Mouse (Mus musculus) spleen, adult 2 months (tissue): ENCODE data around the gene Cacna1c. TPM values are rescaled to one million over a fixed set of nuclear protein-coding genes. Genes with fewer than 3 reads are reported as not detected.

Source experiments
- DNase-seq, 2 experiments: peaks; one replicate each; pipeline versions ENCODE4 v3.0.0 to v3.0.0-alpha.2; 2012 to 2021; ENCODE audit warnings: low spot score in 2 of 2, low read depth in 1 of 2
- H3K27ac ChIP-seq: fragments of 200-500 bp; 2 replicates; pipeline ENCODE4 v1.5.1; 2012; ENCODE audit warnings: low read length, inconsistent platforms; ENCODE audit not compliant: insufficient read depth
- H3K27me3 ChIP-seq: fragments of 200-500 bp; 2 replicates; pipeline ENCODE4 v1.6.1; 2012; ENCODE audit warnings: mild to moderate bottlenecking, moderate library complexity, low read length, inconsistent platforms; ENCODE audit not compliant: control insufficient read depth, insufficient read depth
- H3K36me3 ChIP-seq: fragments of 200-500 bp; 2 replicates; pipeline ENCODE4 v1.6.1; 2012; ENCODE audit warnings: mild to moderate bottlenecking, low read length, inconsistent platforms; ENCODE audit not compliant: control insufficient read depth, insufficient read depth
- H3K4me1 ChIP-seq: fragments of 200-500 bp; 2 replicates; pipeline ENCODE4 v1.6.1; 2011; ENCODE audit warnings: inconsistent platforms; ENCODE audit not compliant: control insufficient read depth, insufficient read depth, insufficient read length
- H3K4me3 ChIP-seq: fragments of 200-500 bp; 2 replicates; pipeline ENCODE4 v1.5.1; 2011; ENCODE audit warnings: mild to moderate bottlenecking, inconsistent platforms; ENCODE audit not compliant: insufficient read depth, insufficient read length; ENCODE audit errors: extremely low read depth
- CTCF ChIP-seq: fragments of 200-500 bp; IDR thresholded peaks from 2 replicates; pipeline ENCODE4 v1.5.1; 2011; ENCODE audit warnings: mild to moderate bottlenecking, inconsistent platforms; ENCODE audit not compliant: insufficient read depth, insufficient read length, insufficient replicate concordance; ENCODE audit errors: extremely low read depth
- POLR2A ChIP-seq: fragments of 200-500 bp; IDR thresholded peaks from 2 replicates; pipeline ENCODE4 v1.6.1; 2011; ENCODE audit warnings: low read depth, low read length, inconsistent platforms
- WGBS: fragments of 180-500 bp; shearing (Covaris S2); methylation state at CpG from one replicate; pipeline ENCODE4 v1.1.7; 2018; 5-methylcytosine and 5-hydroxymethylcytosine counted together
- polyA plus RNA-seq: library from polyadenylated mRNA; depleted of rRNA; stranded (reverse); fragments of >200 nt; gene quantifications from 2 replicates; pipeline ENCODE4 v1.2.3, GENCODE M21; 2012

The Cacna1c gene
- polyA plus RNA-seq, 1 experiment = 1.1 TPM

GRCm38 (mm10) chr6:118817928-118818503, 378.2 kb downstream of the Cacna1c start:
- Histone ChIP-seq H3K4me1 (no peaks in the 10 kb centered on the region), H3K27me3 (no peaks in the 10 kb centered on the region), H3K36me3 (no peaks in the 10 kb centered on the region), H3K4me3 (no peak overlapping the region), H3K27ac (no peak overlapping the region)
- 67% methylated on average over 5 of the region's 5 CpGs for WGBS
- DNase-seq = no peak
- no peak for TF ChIP-seq POLR2A
- TF ChIP-seq CTCF = no peak

- Histone ChIP-seq H3K27me3 (no peaks in the 10 kb centered on the region), H3K4me3 (no peak overlapping the region), H3K27ac (no peak overlapping the region), H3K4me1 (no peaks in the 10 kb centered on the region), H3K36me3 (no peaks in the 10 kb centered on the region)
- no peak for DNase-seq
- TF ChIP-seq CTCF = no peak
- TF ChIP-seq POLR2A = no peak
- 91% methylated on average over 6 of the region's 6 CpGs for WGBS
Observed at GRCm38 (mm10) chr6:118816253-118816652, 380.0 kb downstream of the Cacna1c start.

DNA sequence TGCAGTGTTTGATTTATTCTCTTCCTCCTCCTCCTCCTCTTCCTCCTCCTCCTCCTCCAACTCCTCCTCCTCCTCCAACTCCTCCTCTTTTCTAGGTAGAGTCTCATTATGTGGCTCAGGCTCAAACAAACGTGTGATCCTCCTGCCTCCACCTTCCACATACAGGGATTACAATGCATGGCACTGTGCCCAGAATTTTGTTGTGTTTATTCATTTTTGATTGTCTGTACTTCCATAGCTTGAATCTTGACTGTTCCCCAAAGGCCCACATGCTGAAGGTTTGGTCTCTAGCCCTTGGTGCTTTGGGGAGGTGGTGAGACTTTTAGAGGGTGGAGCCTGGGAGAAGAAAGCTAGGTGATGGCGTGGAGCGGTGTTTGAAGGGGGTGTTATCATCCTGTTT, 383.7 kb downstream of the Cacna1c start:
- no peaks in the 10 kb centered on the region for H3K27me3 ChIP-seq
- no peak for DNase-seq
- H3K36me3 ChIP-seq = no peaks in the 10 kb centered on the region
- WGBS = 78% methylated on average over 3 of the region's 3 CpGs
- H3K4me1 ChIP-seq = no peaks in the 10 kb centered on the region
- H3K4me3 ChIP-seq = no peak overlapping the region
- no peak for TF ChIP-seq POLR2A
- TF ChIP-seq CTCF = no peak
- no peak overlapping the region for H3K27ac ChIP-seq

DNA sequence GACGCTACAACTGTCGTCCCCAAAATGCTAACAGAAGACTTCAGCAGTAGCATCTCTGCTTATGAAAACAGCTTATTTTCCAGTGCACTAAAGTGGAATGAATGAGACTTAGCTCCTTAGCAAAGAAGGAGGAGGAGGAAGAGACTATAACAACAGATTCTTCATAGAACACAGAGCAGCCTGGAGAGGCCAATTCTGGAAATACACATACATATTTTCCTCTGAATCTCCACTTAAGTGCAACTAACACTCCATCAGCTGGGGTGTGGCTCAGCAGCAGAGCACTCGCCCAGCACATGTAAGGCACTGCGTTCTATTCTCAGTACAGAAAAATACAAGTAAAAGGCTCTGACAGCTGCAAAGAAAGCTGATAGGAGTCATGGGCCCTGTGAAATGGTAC, 384.2 kb downstream of the Cacna1c start:
- WGBS = 88% methylated on average over 4 of the region's 4 CpGs

DNA sequence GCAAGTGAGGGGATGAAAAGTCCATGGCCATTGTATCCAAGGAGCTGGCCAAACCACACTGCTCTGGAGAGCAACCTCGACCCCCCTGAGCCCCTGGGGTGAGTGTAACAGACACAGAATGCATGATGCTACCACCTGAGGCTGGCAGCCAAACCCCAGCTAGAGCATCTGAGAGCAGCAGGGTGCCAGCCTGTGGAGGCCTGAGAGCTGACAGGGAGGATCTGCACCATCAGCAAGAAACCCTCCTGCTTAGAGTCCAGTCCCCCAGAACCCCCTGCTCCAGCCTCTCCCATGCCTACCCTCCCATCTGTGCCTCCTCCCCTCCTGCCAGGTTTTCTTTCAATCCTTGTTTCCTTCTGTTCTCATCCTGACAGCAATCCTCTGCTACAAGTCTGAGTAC, 385.4 kb downstream of the Cacna1c start:
- Histone ChIP-seq H3K27ac (no peak overlapping the region), H3K27me3 (no peaks in the 10 kb centered on the region), H3K36me3 (no peaks in the 10 kb centered on the region), H3K4me1 (no peaks in the 10 kb centered on the region), H3K4me3 (no peak overlapping the region)
- TF ChIP-seq CTCF (no peak), POLR2A (no peak)
- DNase-seq = no peak
- WGBS = 30% methylated on average over 1 of the region's 1 CpGs

More for the DNA sequence above, 384.2 kb downstream of the Cacna1c start:
- no peaks in the 10 kb centered on the region for H3K27me3 ChIP-seq
- no peak overlapping the region for H3K27ac ChIP-seq
- H3K36me3 ChIP-seq = no peaks in the 10 kb centered on the region
- TF ChIP-seq CTCF (no peak), POLR2A (no peak)
- no peaks in the 10 kb centered on the region for H3K4me1 ChIP-seq
- H3K4me3 ChIP-seq = no peak overlapping the region
- no peak for DNase-seq

DNA sequence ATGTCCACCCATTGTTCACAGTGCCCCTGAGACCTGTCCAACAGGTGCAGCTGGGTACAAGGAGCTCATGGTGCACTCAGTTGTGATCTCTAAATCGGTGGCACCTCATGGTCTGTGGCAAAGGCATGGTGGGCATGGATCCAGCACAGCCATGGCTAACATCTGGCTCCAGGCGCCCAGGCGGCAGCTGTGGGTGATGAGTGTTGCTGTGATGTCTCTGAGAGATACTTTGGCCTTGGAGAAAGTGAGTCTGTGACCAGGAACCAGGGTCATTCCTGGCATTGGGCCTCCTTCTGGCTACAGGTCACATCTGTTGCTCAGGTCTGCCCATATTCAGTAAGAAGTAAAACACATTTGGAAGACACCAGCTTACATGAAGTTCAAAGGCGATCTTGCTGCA, 391.1 kb downstream of the Cacna1c start:
- Histone ChIP-seq H3K27me3 (no peaks in the 10 kb centered on the region), H3K36me3 (no peaks in the 10 kb centered on the region), H3K4me3 (no peak overlapping the region), H3K27ac (no peak overlapping the region), H3K4me1 (no peaks in the 10 kb centered on the region)
- 84% methylated on average over 4 of the region's 4 CpGs for WGBS
- no peak for DNase-seq
- TF ChIP-seq CTCF (no peak), POLR2A (no peak)

DNA sequence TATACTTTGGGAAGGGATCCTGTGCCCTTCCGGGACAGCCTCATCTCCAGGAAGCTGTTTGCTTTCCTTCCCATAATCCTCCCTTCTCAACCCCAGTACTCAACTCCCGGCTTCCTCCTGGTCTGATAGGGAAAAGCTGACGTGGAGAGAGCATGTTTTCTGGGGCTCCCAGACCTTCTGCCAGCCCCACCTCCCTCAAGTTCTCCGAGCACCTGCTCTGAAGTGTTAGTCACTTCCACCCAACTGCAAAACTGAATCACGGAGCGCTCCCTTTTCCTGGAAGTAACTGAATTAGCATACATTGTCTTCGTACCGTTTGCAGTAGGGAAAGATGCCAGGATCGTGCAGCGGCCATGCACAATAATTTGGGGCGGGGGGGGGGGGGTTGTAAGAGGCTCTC, 393.9 kb downstream of the Cacna1c start:
- DNase-seq = no peak
- H3K36me3 ChIP-seq = no peaks in the 10 kb centered on the region
- H3K4me1 ChIP-seq = no peaks in the 10 kb centered on the region
- no peak overlapping the region for H3K4me3 ChIP-seq
- no peaks in the 10 kb centered on the region for H3K27me3 ChIP-seq
- no peak overlapping the region for H3K27ac ChIP-seq
- 69% methylated on average over 11 of the region's 11 CpGs for WGBS
- TF ChIP-seq CTCF (no peak), POLR2A (no peak)
